Mouse (Mus musculus) hindlimb bud, embryonic 11.5 days (tissue): ENCODE data around the gene Susd6.

Source experiments
- DNase-seq: peaks from one replicate; pipeline ENCODE4 v3.0.0-alpha.2; 2012; ENCODE audit warnings: low read depth, low spot score; ENCODE audit errors: extremely low spot score

The Susd6 gene

GRCm38 (mm10) chr12:80789849-80790694 lies at the start of gene Susd6:
TSS of gene Susd6 (plus strand) at chr12:80790510.
- DNase-seq = peak; percentile 91

- DNase-seq = no peak
Measured at GRCm38 (mm10) chr12:80744614-80745013, 45.7 kb upstream of the Susd6 start.

- no peak for DNase-seq
Measured at GRCm38 (mm10) chr12:80746031-80746813, 44.1 kb upstream of the Susd6 start.

- no peak for DNase-seq
Measured at GRCm38 (mm10) chr12:80751556-80751955, 38.8 kb upstream of the Susd6 start.

- DNase-seq = no peak
Measured at GRCm38 (mm10) chr12:80757751-80758558, 32.4 kb upstream of the Susd6 start.

- no peak for DNase-seq
Measured at GRCm38 (mm10) chr12:80758559-80759386, 31.5 kb upstream of the Susd6 start.

GRCm38 (mm10) chr12:80759387-80759712 lies 31.0 kb upstream of the Susd6 start:
- no peak for DNase-seq

GRCm38 (mm10) chr12:80759713-80760395 lies 30.5 kb upstream of the Susd6 start:
- DNase-seq = no peak

GRCm38 (mm10) chr12:80760396-80760801 lies 29.9 kb upstream of the Susd6 start, which contains the start of gene Ccdc177:
TSS of gene Ccdc177 (minus strand) at chr12:80760687.
- peak; percentile 73 for DNase-seq

GRCm38 (mm10) chr12:80762982-80763381 lies 27.3 kb upstream of the Susd6 start:
- DNase-seq = no peak

- no peak for DNase-seq
Measured at GRCm38 (mm10) chr12:80764116-80764515, 26.2 kb upstream of the Susd6 start.

- DNase-seq = peak; percentile 82
Measured at GRCm38 (mm10) chr12:80769697-80770096, 20.6 kb upstream of the Susd6 start.

- no peak for DNase-seq
Measured at GRCm38 (mm10) chr12:80774786-80775185, 15.5 kb upstream of the Susd6 start.

GRCm38 (mm10) chr12:80776046-80776634 lies 14.2 kb upstream of the Susd6 start:
- no peak for DNase-seq

- no peak for DNase-seq
Measured at GRCm38 (mm10) chr12:80778188-80778936, 11.9 kb upstream of the Susd6 start.

GRCm38 (mm10) chr12:80779760-80780159 lies 10.6 kb upstream of the Susd6 start:
- no peak for DNase-seq

- DNase-seq = no peak
Measured at GRCm38 (mm10) chr12:80782190-80782589, 8.1 kb upstream of the Susd6 start.

- no peak for DNase-seq
Measured at GRCm38 (mm10) chr12:80782892-80783291, 7.4 kb upstream of the Susd6 start.

GRCm38 (mm10) chr12:80783889-80784288 lies 6.4 kb upstream of the Susd6 start:
- DNase-seq = no peak
